10 mouse cellular contexts compared by ENCODE assay signal in the genomic region with DNA sequence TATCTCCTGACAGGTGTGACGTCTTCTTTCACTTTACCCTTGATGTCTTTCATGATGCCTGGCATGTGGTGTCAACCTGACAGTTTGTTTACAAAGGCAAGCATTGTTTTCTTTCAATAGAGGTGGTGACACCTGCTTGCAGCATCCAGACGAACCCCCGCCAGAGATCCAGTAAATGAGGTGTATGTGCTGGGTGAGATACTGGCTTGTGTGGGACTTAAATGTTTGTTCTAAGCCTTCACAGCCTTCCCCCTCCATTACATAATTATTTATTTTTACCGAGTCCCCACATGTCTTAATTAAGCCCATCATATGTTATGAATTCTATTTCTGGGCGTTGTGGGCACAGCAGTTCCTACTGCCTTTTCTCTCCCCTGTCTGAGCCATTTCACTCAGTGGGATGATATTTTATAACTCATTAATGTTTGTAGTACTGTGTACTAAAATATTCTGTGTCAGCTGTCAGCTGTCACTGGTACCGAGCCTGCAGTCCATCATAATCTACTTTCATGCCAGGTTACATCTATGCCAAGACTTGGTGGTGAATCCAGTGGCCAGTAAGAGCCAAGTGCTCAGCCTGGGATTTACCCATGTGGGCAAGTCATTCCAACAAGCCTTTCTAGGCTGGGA.
DNase-seq lines count a peak whose midpoint lies in the region; ATAC-seq and TF ChIP-seq lines count a peak whose summit lies in the region.
"Had no signal": no experiment of that assay in that cellular context is flagged by ENCODE, and none has a peak within 500 bp of the region (broad histone marks: within the 10 kb centered on the region; RNA-seq: fewer than 3 reads in every experiment).

No protein-coding gene starts in this region.

- no peak overlapping the region for H3K9ac ChIP-seq in embryonic facial prominence, embryonic 12.5 days
- H3K9ac ChIP-seq in kidney, postnatal 0 days (ENCODE audit: low read depth, low read length), result no peak overlapping the region
- H3K9ac ChIP-seq in kidney, embryonic 14.5 days (ENCODE audit: low read depth, low read length), result no peak overlapping the region
- no peak overlapping the region for H3K9ac ChIP-seq in forebrain, embryonic 16.5 days (replicated peaks; ENCODE audit: low read depth, low read length)
- H3K9ac ChIP-seq in liver, embryonic 11.5 days (ENCODE audit: low read depth, low read length), result no peak overlapping the region
- H3K9ac ChIP-seq: liver, embryonic 14.5 days had no signal

- WGBS in embryonic facial prominence, embryonic 12.5 days, result 70% methylated on average over 6 of the region's 6 CpGs
- 86% methylated on average over 6 of the region's 6 CpGs for WGBS in embryonic facial prominence, embryonic 10.5 days
- 82% methylated on average over 6 of the region's 6 CpGs for WGBS in kidney, postnatal 0 days
- WGBS in kidney, embryonic 14.5 days, result 87% methylated on average over 6 of the region's 6 CpGs
- WGBS in forebrain, embryonic 16.5 days, result 30% methylated on average over 6 of the region's 6 CpGs
- 83% methylated on average over 6 of the region's 6 CpGs for WGBS in liver, embryonic 11.5 days

- no peaks in the 10 kb centered on the region for H3K27me3 ChIP-seq in embryonic facial prominence, embryonic 12.5 days
- H3K27me3 ChIP-seq in embryonic facial prominence, embryonic 10.5 days (replicated peaks; ENCODE audit: low read depth, poor library complexity, severe bottlenecking), result no peaks in the 10 kb centered on the region
- H3K27me3 ChIP-seq in kidney, postnatal 0 days (ENCODE audit: insufficient read depth, low read length), result no peaks in the 10 kb centered on the region
- no peaks in the 10 kb centered on the region for H3K27me3 ChIP-seq in kidney, embryonic 14.5 days (ENCODE audit: control insufficient read depth, insufficient read depth, low read length)
- H3K27me3 ChIP-seq in forebrain, embryonic 16.5 days (replicated peaks; ENCODE audit: control insufficient read depth, insufficient read depth, low read length), result no peaks in the 10 kb centered on the region
- no peaks in the 10 kb centered on the region for H3K27me3 ChIP-seq in liver, embryonic 11.5 days (replicated peaks; ENCODE audit: control insufficient read depth, insufficient read depth, low read length)

- peaks cover 6% of the 10 kb centered on the region; the same call in 1 of the 2 replicates for H3K4me1 ChIP-seq in embryonic facial prominence, embryonic 12.5 days
- H3K4me1 ChIP-seq in embryonic facial prominence, embryonic 10.5 days, result peaks cover 15% of the 10 kb centered on the region
- H3K4me1 ChIP-seq in kidney, postnatal 0 days (replicated peaks; ENCODE audit: insufficient read depth, low read length), result 0 out of 2 replicates have a peak, but pooled peaks cover 3% of the 10 kb centered on the region
- 0 out of 2 replicates have a peak, but pooled peaks cover 19% of the 10 kb centered on the region for H3K4me1 ChIP-seq in kidney, embryonic 14.5 days (ENCODE audit: control insufficient read depth, insufficient read depth, low read length)
- H3K4me1 ChIP-seq in forebrain, embryonic 16.5 days (replicated peaks; ENCODE audit: control insufficient read depth, insufficient read depth, low read length), result peaks cover 12% of the 10 kb centered on the region
- H3K4me1 ChIP-seq in liver, embryonic 11.5 days (replicated peaks; ENCODE audit: control insufficient read depth, insufficient read depth, low read length), result 0 out of 2 replicates have a peak, but pooled peaks cover 2% of the 10 kb centered on the region

- DNase-seq in embryonic facial prominence, embryonic 10.5 days (ENCODE audit: low spot score), result no peak
- no peak for DNase-seq in kidney, postnatal 0 days (ENCODE audit: low spot score)
- DNase-seq in NIH3T3 (ENCODE audit: low read depth), result peak; percentile 38
- DNase-seq in embryo, embryonic 11 days, result no peak
- no peak for DNase-seq in liver, embryonic 11.5 days (ENCODE audit: low spot score)
- DNase-seq: spleen, adult 18-20 months had no signal

- no peak overlapping the region for H3K4me2 ChIP-seq in embryonic facial prominence, embryonic 12.5 days (replicated peaks)
- no peak overlapping the region for H3K4me2 ChIP-seq in kidney, postnatal 0 days (ENCODE audit: low read length)
- H3K4me2 ChIP-seq in kidney, embryonic 14.5 days (replicated peaks; ENCODE audit: low read depth, low read length), result no peak overlapping the region
- H3K4me2 ChIP-seq in forebrain, embryonic 16.5 days (ENCODE audit: low read length), result no peak overlapping the region
- no peak overlapping the region for H3K4me2 ChIP-seq in liver, embryonic 11.5 days

- no peak for ATAC-seq in embryonic facial prominence, embryonic 12.5 days (ENCODE audit: insufficient number of reproducible peaks, insufficient read depth, low FRiP score, low TSS enrichment)
- ATAC-seq in kidney, postnatal 0 days (replicated peaks; ENCODE audit: low FRiP score, low read depth), result no peak
- ATAC-seq in kidney, embryonic 14.5 days (ENCODE audit: low FRiP score, low TSS enrichment), result no peak
- ATAC-seq in forebrain, embryonic 16.5 days, result peak; percentile 69
- ATAC-seq in liver, embryonic 11.5 days (replicated peaks; ENCODE audit: low FRiP score), result no peak

- H3K9me3 ChIP-seq in embryonic facial prominence, embryonic 12.5 days, result no peaks in the 10 kb centered on the region
- H3K9me3 ChIP-seq in embryonic facial prominence, embryonic 10.5 days, result no peaks in the 10 kb centered on the region
- H3K9me3 ChIP-seq in kidney, postnatal 0 days (replicated peaks; ENCODE audit: low read length), result no peaks in the 10 kb centered on the region
- H3K9me3 ChIP-seq in kidney, embryonic 14.5 days (ENCODE audit: control insufficient read depth, low read length), result no peaks in the 10 kb centered on the region
- H3K9me3 ChIP-seq in forebrain, embryonic 16.5 days (ENCODE audit: control insufficient read depth, low read length), result no peaks in the 10 kb centered on the region
- H3K9me3 ChIP-seq in liver, embryonic 11.5 days (ENCODE audit: control insufficient read depth, low read length), result no peaks in the 10 kb centered on the region

- H3K27ac ChIP-seq in embryonic facial prominence, embryonic 12.5 days, result 0 out of 2 replicates have a peak overlapping the region, but pooled peaks have one; percentile 1
- no peak overlapping the region for H3K27ac ChIP-seq in embryonic facial prominence, embryonic 10.5 days (replicated peaks)
- H3K27ac ChIP-seq in kidney, postnatal 0 days, result 0 out of 2 replicates have a peak overlapping the region, but pooled peaks have one; percentile 31
- H3K27ac ChIP-seq in kidney, embryonic 14.5 days (ENCODE audit: low read depth, low read length), result no peak overlapping the region
- H3K27ac ChIP-seq in forebrain, embryonic 16.5 days (ENCODE audit: low read length), result 0 out of 2 replicates have a peak overlapping the region, but pooled peaks have one; percentile 32
- no peak overlapping the region for H3K27ac ChIP-seq in liver, embryonic 11.5 days (ENCODE audit: low read depth, low read length)
- H3K27ac ChIP-seq: liver, embryonic 14.5 days had no signal

- no peak for TF ChIP-seq CTCF in kidney, postnatal 0 days (IDR thresholded peaks at IDR 0.05; ENCODE audit: low read depth)

- H3K36me3 ChIP-seq in embryonic facial prominence, embryonic 12.5 days, result no peaks in the 10 kb centered on the region
- peaks cover 11% of the 10 kb centered on the region for H3K36me3 ChIP-seq in embryonic facial prominence, embryonic 10.5 days (replicated peaks)
- H3K36me3 ChIP-seq in kidney, postnatal 0 days (ENCODE audit: insufficient read depth, low read length), result 0 out of 2 replicates have a peak, but pooled peaks cover 3% of the 10 kb centered on the region
- no peaks in the 10 kb centered on the region; the same call in 1 of the 2 replicates for H3K36me3 ChIP-seq in kidney, embryonic 14.5 days (ENCODE audit: control insufficient read depth, insufficient read depth, low read length)
- no peaks in the 10 kb centered on the region for H3K36me3 ChIP-seq in forebrain, embryonic 16.5 days (ENCODE audit: control insufficient read depth, insufficient read depth)
- no peaks in the 10 kb centered on the region for H3K36me3 ChIP-seq in liver, embryonic 11.5 days (ENCODE audit: control insufficient read depth, insufficient read depth, low read length)

- no peak overlapping the region for H3K4me3 ChIP-seq in embryonic facial prominence, embryonic 12.5 days
- H3K4me3 ChIP-seq in embryonic facial prominence, embryonic 10.5 days, result no peak overlapping the region
- H3K4me3 ChIP-seq in kidney, postnatal 0 days (replicated peaks; ENCODE audit: low read depth, low read length), result no peak overlapping the region
- no peak overlapping the region for H3K4me3 ChIP-seq in kidney, embryonic 14.5 days (ENCODE audit: low read length)
- H3K4me3 ChIP-seq in forebrain, embryonic 16.5 days (replicated peaks; ENCODE audit: low read length), result no peak overlapping the region
- H3K4me3 ChIP-seq in liver, embryonic 11.5 days (ENCODE audit: low read depth, low read length), result no peak overlapping the region

Comparison
In these comparisons a context has a peak if more than half of its experiments do, and no peak if none do; other contexts are left out.
1. H3K27ac ChIP-seq: peak in embryonic facial prominence, embryonic 12.5 days (single experiment), kidney, postnatal 0 days (single experiment) and forebrain, embryonic 16.5 days (single experiment); none in embryonic facial prominence, embryonic 10.5 days (single experiment), kidney, embryonic 14.5 days (single experiment) and liver, embryonic 11.5 days (single experiment).